Mouse (Mus musculus) forebrain, postnatal 0 days (tissue): ENCODE data around the gene Wdfy3. TPM values are rescaled to one million over a fixed set of nuclear protein-coding genes. Genes with fewer than 3 reads are reported as not detected.

Experiments used
- ATAC-seq: fragments of 200-750 bp; cut with Nextera tagmentation; 2 replicates; pipeline ENCODE4 v1.8.0; 2017; ENCODE audit warnings: mild to moderate bottlenecking, moderate library complexity
- DNase-seq: peaks from one replicate; pipeline ENCODE4 v3.0.0-alpha.2; 2015
- H3K27ac ChIP-seq: fragments of 300-500 bp; sonication (generic); 2 replicates; pipeline ENCODE4 v1.5.1; 2014; ENCODE audit warnings: low read depth, mild to moderate bottlenecking, antibody characterized with exemption, low read length, moderate library complexity, mixed read lengths
- H3K27me3 ChIP-seq: fragments of 300-500 bp; sonication (generic); 2 replicates; pipeline ENCODE4 v1.6.1; 2014; ENCODE audit warnings: mild to moderate bottlenecking, low read length, mixed read lengths; ENCODE audit not compliant: insufficient read depth
- H3K36me3 ChIP-seq: fragments of 300-500 bp; sonication (generic); 2 replicates; pipeline ENCODE4 v1.6.1; 2014; ENCODE audit warnings: mild to moderate bottlenecking, moderate library complexity; ENCODE audit not compliant: insufficient read depth
- H3K4me1 ChIP-seq: fragments of 300-500 bp; sonication (generic); 2 replicates; pipeline ENCODE4 v1.6.1; 2014; ENCODE audit warnings: antibody characterized with exemption; ENCODE audit not compliant: insufficient read depth
- H3K4me2 ChIP-seq: fragments of 300-500 bp; sonication (generic); 2 replicates; pipeline ENCODE4 v1.6.1; 2014; ENCODE audit warnings: low read depth, mild to moderate bottlenecking, moderate library complexity
- H3K4me3 ChIP-seq: fragments of 300-500 bp; sonication (generic); 2 replicates; pipeline ENCODE4 v1.5.1; 2014; ENCODE audit warnings: low read depth, low read length, mixed read lengths
- H3K9ac ChIP-seq: fragments of 300-500 bp; sonication (generic); 2 replicates; pipeline ENCODE4 v1.6.1; 2014; ENCODE audit warnings: mild to moderate bottlenecking
- H3K9me3 ChIP-seq: fragments of 300-500 bp; sonication (generic); 2 replicates; pipeline ENCODE4 v1.6.1; 2016; ENCODE audit warnings: low read length
- CTCF ChIP-seq: sonication (generic); IDR thresholded peaks from 2 replicates; pipeline ENCODE4 v1.5.1; 2016; ENCODE audit warnings: antibody characterized with exemption, control low read depth, low read depth
- WGBS: fragments of 180-500 bp; shearing (Covaris S2); extraction: QIAGEN DNeasy Blood & Tissue Kit; methylation state at CpG from one replicate; pipeline ENCODE4 v1.1.7; 2014; 5-methylcytosine and 5-hydroxymethylcytosine counted together
- polyA plus RNA-seq: library from polyadenylated mRNA; unstranded; fragments of >200 nt; fragmentation: Nextera tagmentation; extraction: Ambion mirVana; gene quantifications from 2 replicates; pipeline ENCODE4 v1.2.1, GENCODE M21; 2015
- total RNA-seq: library from RNA; depleted of rRNA; stranded (reverse); fragments of >200 nt; gene quantifications from 2 replicates; pipeline ENCODE4 v1.2.3, GENCODE M21; 2014

The Wdfy3 gene
- total and polyA plus RNA-seq, 2 experiments from 2014 or later = 15.4 to 68.8 TPM

- no peaks in the 10 kb centered on the region for H3K27me3 ChIP-seq
- H3K9me3 ChIP-seq = no peaks in the 10 kb centered on the region
- WGBS = 92% methylated on average over 1 of the region's 1 CpGs
- no peak overlapping the region for H3K9ac ChIP-seq
- no peak overlapping the region for H3K4me2 ChIP-seq
- H3K4me1 ChIP-seq = no peaks in the 10 kb centered on the region
- TF ChIP-seq CTCF = no peak
- peaks cover 84% of the 10 kb centered on the region for H3K36me3 ChIP-seq
- DNase-seq = no peak
- H3K27ac ChIP-seq = no peak overlapping the region
- no peak overlapping the region for H3K4me3 ChIP-seq
- ATAC-seq = no peak
These were observed 167.0 kb downstream of the Wdfy3 start for GRCm38 (mm10) chr5:101902686-101903085.

GRCm38 (mm10) chr5:101899981-101900380, 169.7 kb downstream of the Wdfy3 start:
- no peaks in the 10 kb centered on the region for H3K4me1 ChIP-seq
- peaks cover 84% of the 10 kb centered on the region for H3K36me3 ChIP-seq
- DNase-seq (no peak), ATAC-seq (no peak)
- WGBS = 95% methylated on average over 15 of the region's 15 CpGs
- H3K27me3 ChIP-seq = no peaks in the 10 kb centered on the region
- H3K9me3 ChIP-seq = no peaks in the 10 kb centered on the region
- no peak overlapping the region for H3K9ac ChIP-seq
- H3K4me2 ChIP-seq = no peak overlapping the region
- no peak overlapping the region for H3K4me3 ChIP-seq
- no peak overlapping the region for H3K27ac ChIP-seq
- TF ChIP-seq CTCF = no peak

GRCm38 (mm10) chr5:101896784-101897183, 172.9 kb downstream of the Wdfy3 start:
- H3K36me3 ChIP-seq = peaks cover 83% of the 10 kb centered on the region
- WGBS = 91% methylated on average over 11 of the region's 11 CpGs
- TF ChIP-seq CTCF = no peak
- H3K9me3 ChIP-seq = no peaks in the 10 kb centered on the region
- no peak overlapping the region for H3K4me3 ChIP-seq
- no peak overlapping the region for H3K9ac ChIP-seq
- H3K27ac ChIP-seq = no peak overlapping the region
- H3K4me2 ChIP-seq = no peak overlapping the region
- DNase-seq = no peak
- H3K4me1 ChIP-seq = no peaks in the 10 kb centered on the region
- H3K27me3 ChIP-seq = no peaks in the 10 kb centered on the region
- no peak for ATAC-seq

- Histone ChIP-seq H3K27me3 (no peaks in the 10 kb centered on the region), H3K36me3 (peaks cover 80% of the 10 kb centered on the region), H3K27ac (no peak overlapping the region), H3K9ac (no peak overlapping the region), H3K4me3 (no peak overlapping the region), H3K9me3 (no peaks in the 10 kb centered on the region), H3K4me1 (no peaks in the 10 kb centered on the region), H3K4me2 (no peak overlapping the region)
- WGBS = 92% methylated on average over 18 of the region's 18 CpGs
- DNase-seq = no peak
- no peak for TF ChIP-seq CTCF
- ATAC-seq = no peak
These were observed 173.7 kb downstream of the Wdfy3 start for GRCm38 (mm10) chr5:101895717-101896645.

- H3K36me3 ChIP-seq = peaks cover 80% of the 10 kb centered on the region
- TF ChIP-seq CTCF = no peak
These were observed 174.6 kb downstream of the Wdfy3 start for GRCm38 (mm10) chr5:101895119-101895518.

GRCm38 (mm10) chr5:101893820-101894515, 175.8 kb downstream of the Wdfy3 start:
- TF ChIP-seq CTCF = peak; percentile 75
- Histone ChIP-seq H3K27me3 (no peaks in the 10 kb centered on the region), H3K27ac (no peak overlapping the region), H3K36me3 (peaks cover 78% of the 10 kb centered on the region), H3K9me3 (no peaks in the 10 kb centered on the region), H3K4me2 (no peak overlapping the region), H3K4me1 (no peaks in the 10 kb centered on the region), H3K9ac (no peak overlapping the region), H3K4me3 (no peak overlapping the region)
- peak; percentile 58 for DNase-seq
- peak; percentile 58 for ATAC-seq
- 71% methylated on average over 13 of the region's 13 CpGs for WGBS

More at GRCm38 (mm10) chr5:101895119-101895518, 174.6 kb downstream of the Wdfy3 start:
- 84% methylated on average over 11 of the region's 11 CpGs for WGBS
- Histone ChIP-seq H3K4me1 (no peaks in the 10 kb centered on the region), H3K4me3 (no peak overlapping the region), H3K4me2 (no peak overlapping the region), H3K27me3 (no peaks in the 10 kb centered on the region), H3K9ac (no peak overlapping the region), H3K9me3 (no peaks in the 10 kb centered on the region), H3K27ac (no peak overlapping the region)
- DNase-seq (no peak), ATAC-seq (no peak)
